Mouse (Mus musculus): ENCODE results near the gene Rnf138rt1. TPM values are rescaled to one million over a fixed set of nuclear protein-coding genes. Genes with fewer than 3 reads are reported as not detected.

The Rnf138rt1 gene
- polyA plus RNA-seq, 1 experiment from 2014 or later = 5.0 TPM

- no peaks in the 10 kb centered on the region for H3K9me3 ChIP-seq (ENCODE audit: control insufficient read depth, low read length)
- peaks cover 6% of the 10 kb centered on the region for H3K27me3 ChIP-seq (ENCODE audit: control insufficient read depth, insufficient read depth, low read length)
- DNase-seq (ENCODE audit: low spot score) (no peak), ATAC-seq (ENCODE audit: low FRiP score) (no peak)
- H3K4me2 ChIP-seq (replicated peaks) = peak overlapping the region; percentile 35
- 0 out of 2 replicates have a peak overlapping the region, but pooled peaks have one; percentile 31 for H3K9ac ChIP-seq
- no peak overlapping the region for H3K4me3 ChIP-seq (replicated peaks; ENCODE audit: low read length)
- peak overlapping the region; percentile 35; the same call in 1 of the 2 replicates for H3K27ac ChIP-seq
- WGBS = 28% methylated on average over 12 of the region's 12 CpGs
- no peaks in the 10 kb centered on the region for H3K36me3 ChIP-seq (replicated peaks; ENCODE audit: control insufficient read depth, insufficient read depth)
- H3K4me1 ChIP-seq (replicated peaks; ENCODE audit: control insufficient read depth, insufficient read depth, low read length) = 0 out of 2 replicates have a peak, but pooled peaks cover 5% of the 10 kb centered on the region
These were observed 38.1 kb downstream of the Rnf138rt1 start for GRCm38 (mm10) chrX:163722785-163723577.

GRCm38 (mm10) chrX:163720597-163720996 lies 40.5 kb downstream of the Rnf138rt1 start:
- no peak overlapping the region for H3K4me2 ChIP-seq (replicated peaks)
- no peak overlapping the region for H3K4me3 ChIP-seq (replicated peaks; ENCODE audit: low read length)
- 0 out of 2 replicates have a peak, but pooled peaks cover 5% of the 10 kb centered on the region for H3K4me1 ChIP-seq (replicated peaks; ENCODE audit: control insufficient read depth, insufficient read depth, low read length)
- DNase-seq (ENCODE audit: low spot score) = no peak
- 68% methylated on average over 2 of the region's 2 CpGs for WGBS
- no peak for ATAC-seq (ENCODE audit: low FRiP score)
- H3K9ac ChIP-seq = no peak overlapping the region
- no peak overlapping the region for H3K27ac ChIP-seq
- H3K27me3 ChIP-seq (ENCODE audit: control insufficient read depth, insufficient read depth, low read length) = peaks cover 6% of the 10 kb centered on the region
- H3K36me3 ChIP-seq (replicated peaks; ENCODE audit: control insufficient read depth, insufficient read depth) = no peaks in the 10 kb centered on the region
- H3K9me3 ChIP-seq (ENCODE audit: control insufficient read depth, low read length) = no peaks in the 10 kb centered on the region

Other genes starting within 250 kb of the Rnf138rt1 start
- 1.9 and 2.0 TPM in 2 replicates for gene Grpr, start 211.7 kb downstream of the Rnf138rt1 start, polyA plus RNA-seq (2014; fragmentation: Nextera tagmentation; extraction: Ambion mirVana)
- gene Ap1s2, start 147.7 kb upstream of the Rnf138rt1 start, polyA plus RNA-seq (2014; fragmentation: Nextera tagmentation; extraction: Ambion mirVana) = 155 and 167 TPM in 2 replicates
- 49.8 and 49.9 TPM in 2 replicates for gene Zrsr2, start 197.3 kb upstream of the Rnf138rt1 start, polyA plus RNA-seq (2014; fragmentation: Nextera tagmentation; extraction: Ambion mirVana)

Data from hindbrain, embryonic 14.5 days (tissue).